Mouse (Mus musculus): ENCODE results near the gene 4933427D14Rik. TPM values are rescaled to one million over a fixed set of nuclear protein-coding genes. Genes with fewer than 3 reads are reported as not detected.

Gene 4933427D14Rik
- polyA plus RNA-seq, 1 experiment from 2014 or later, result 14.5 TPM

GRCm38 (mm10) chr11:72163198-72163597 is 44.1 kb downstream of the 4933427D14Rik start:
- Histone ChIP-seq H3K36me3 (ENCODE audit: control insufficient read depth, insufficient read depth, low read length) (peaks cover 3% of the 10 kb centered on the region; the same call in 1 of the 2 replicates), H3K27me3 (ENCODE audit: control insufficient read depth, insufficient read depth, low read length) (no peaks in the 10 kb centered on the region), H3K4me2 (ENCODE audit: low read depth) (no peak overlapping the region), H3K4me3 (ENCODE audit: low read depth, low read length) (no peak overlapping the region), H3K9me3 (ENCODE audit: control insufficient read depth, low read length) (no peaks in the 10 kb centered on the region), H3K4me1 (ENCODE audit: control insufficient read depth, insufficient read depth, low read length) (no peaks in the 10 kb centered on the region), H3K27ac (ENCODE audit: low read depth, low read length) (no peak overlapping the region), H3K9ac (ENCODE audit: low read length) (no peak overlapping the region)
- DNase-seq (ENCODE audit: low spot score), result no peak
- no peak for ATAC-seq (ENCODE audit: insufficient read depth, low FRiP score, low TSS enrichment)
- 93% methylated on average over 2 of the region's 2 CpGs for WGBS

- H3K36me3 ChIP-seq (ENCODE audit: control insufficient read depth, insufficient read depth, low read length), result peaks cover 7% of the 10 kb centered on the region; the same call in 1 of the 2 replicates
- no peaks in the 10 kb centered on the region for H3K4me1 ChIP-seq (ENCODE audit: control insufficient read depth, insufficient read depth, low read length)
- H3K4me2 ChIP-seq (ENCODE audit: low read depth), result no peak overlapping the region
- no peaks in the 10 kb centered on the region for H3K27me3 ChIP-seq (ENCODE audit: control insufficient read depth, insufficient read depth, low read length)
- H3K4me3 ChIP-seq (ENCODE audit: low read depth, low read length), result no peak overlapping the region
- no peaks in the 10 kb centered on the region for H3K9me3 ChIP-seq (ENCODE audit: control insufficient read depth, low read length)
- DNase-seq (ENCODE audit: low spot score) (no peak), ATAC-seq (ENCODE audit: insufficient read depth, low FRiP score, low TSS enrichment) (no peak)
- H3K9ac ChIP-seq (ENCODE audit: low read length), result no peak overlapping the region
- WGBS, result 86% methylated on average over 2 of the region's 2 CpGs
- no peak overlapping the region for H3K27ac ChIP-seq (ENCODE audit: low read depth, low read length)
Observed at GRCm38 (mm10) chr11:72156624-72157023, 50.6 kb downstream of the 4933427D14Rik start.

GRCm38 (mm10) chr11:72155981-72156428 is 51.3 kb downstream of the 4933427D14Rik start:
- H3K27ac ChIP-seq (ENCODE audit: low read depth, low read length), result no peak overlapping the region
- H3K4me2 ChIP-seq (ENCODE audit: low read depth), result no peak overlapping the region
- H3K36me3 ChIP-seq (ENCODE audit: control insufficient read depth, insufficient read depth, low read length), result peaks cover 7% of the 10 kb centered on the region; the same call in 1 of the 2 replicates
- WGBS, result 88% methylated on average over 4 of the region's 4 CpGs
- no peaks in the 10 kb centered on the region for H3K4me1 ChIP-seq (ENCODE audit: control insufficient read depth, insufficient read depth, low read length)
- ATAC-seq (ENCODE audit: insufficient read depth, low FRiP score, low TSS enrichment) (no peak), DNase-seq (ENCODE audit: low spot score) (no peak)
- no peak overlapping the region for H3K9ac ChIP-seq (ENCODE audit: low read length)
- H3K27me3 ChIP-seq (ENCODE audit: control insufficient read depth, insufficient read depth, low read length), result no peaks in the 10 kb centered on the region
- H3K4me3 ChIP-seq (ENCODE audit: low read depth, low read length), result no peak overlapping the region
- H3K9me3 ChIP-seq (ENCODE audit: control insufficient read depth, low read length), result no peaks in the 10 kb centered on the region

- WGBS, result 86% methylated on average over 11 of the region's 11 CpGs
- DNase-seq (ENCODE audit: low spot score) (no peak), ATAC-seq (ENCODE audit: insufficient read depth, low FRiP score, low TSS enrichment) (no peak)
- Histone ChIP-seq H3K4me3 (ENCODE audit: low read depth, low read length) (no peak overlapping the region), H3K27me3 (ENCODE audit: control insufficient read depth, insufficient read depth, low read length) (no peaks in the 10 kb centered on the region), H3K9ac (ENCODE audit: low read length) (no peak overlapping the region), H3K4me1 (ENCODE audit: control insufficient read depth, insufficient read depth, low read length) (no peaks in the 10 kb centered on the region), H3K27ac (ENCODE audit: low read depth, low read length) (no peak overlapping the region), H3K9me3 (ENCODE audit: control insufficient read depth, low read length) (no peaks in the 10 kb centered on the region), H3K36me3 (ENCODE audit: control insufficient read depth, insufficient read depth, low read length) (peaks cover 7% of the 10 kb centered on the region; the same call in 1 of the 2 replicates), H3K4me2 (ENCODE audit: low read depth) (no peak overlapping the region)
Observed at GRCm38 (mm10) chr11:72155186-72155980, 51.9 kb downstream of the 4933427D14Rik start.

GRCm38 (mm10) chr11:72153122-72153862 is 54.0 kb downstream of the 4933427D14Rik start:
- Histone ChIP-seq H3K27me3 (ENCODE audit: control insufficient read depth, insufficient read depth, low read length) (no peaks in the 10 kb centered on the region), H3K4me1 (ENCODE audit: control insufficient read depth, insufficient read depth, low read length) (peaks cover 2% of the 10 kb centered on the region; the same call in 1 of the 2 replicates), H3K27ac (ENCODE audit: low read depth, low read length) (no peak overlapping the region), H3K4me3 (ENCODE audit: low read depth, low read length) (no peak overlapping the region), H3K4me2 (ENCODE audit: low read depth) (no peak overlapping the region), H3K9me3 (ENCODE audit: control insufficient read depth, low read length) (no peaks in the 10 kb centered on the region), H3K36me3 (ENCODE audit: control insufficient read depth, insufficient read depth, low read length) (peaks cover 4% of the 10 kb centered on the region; the same call in 1 of the 2 replicates), H3K9ac (ENCODE audit: low read length) (no peak overlapping the region)
- ATAC-seq (ENCODE audit: insufficient read depth, low FRiP score, low TSS enrichment) (no peak), DNase-seq (ENCODE audit: low spot score) (no peak)
- WGBS, result 81% methylated on average over 12 of the region's 12 CpGs

- 75% methylated on average over 2 of the region's 2 CpGs for WGBS
- DNase-seq (ENCODE audit: low spot score) (no peak), ATAC-seq (ENCODE audit: insufficient read depth, low FRiP score, low TSS enrichment) (no peak)
- no peak overlapping the region for H3K9ac ChIP-seq (ENCODE audit: low read length)
- peaks cover 6% of the 10 kb centered on the region; the same call in 1 of the 2 replicates for H3K4me1 ChIP-seq (ENCODE audit: control insufficient read depth, insufficient read depth, low read length)
- H3K9me3 ChIP-seq (ENCODE audit: control insufficient read depth, low read length), result no peaks in the 10 kb centered on the region
- H3K27me3 ChIP-seq (ENCODE audit: control insufficient read depth, insufficient read depth, low read length), result no peaks in the 10 kb centered on the region
- H3K4me2 ChIP-seq (ENCODE audit: low read depth), result no peak overlapping the region
- peaks cover 4% of the 10 kb centered on the region; the same call in 1 of the 2 replicates for H3K36me3 ChIP-seq (ENCODE audit: control insufficient read depth, insufficient read depth, low read length)
- no peak overlapping the region for H3K4me3 ChIP-seq (ENCODE audit: low read depth, low read length)
- no peak overlapping the region for H3K27ac ChIP-seq (ENCODE audit: low read depth, low read length)
Observed at GRCm38 (mm10) chr11:72151120-72151519, 56.1 kb downstream of the 4933427D14Rik start.

- ATAC-seq (ENCODE audit: insufficient read depth, low FRiP score, low TSS enrichment) (no peak), DNase-seq (ENCODE audit: low spot score) (no peak)
- Histone ChIP-seq H3K27me3 (ENCODE audit: control insufficient read depth, insufficient read depth, low read length) (no peaks in the 10 kb centered on the region), H3K9me3 (ENCODE audit: control insufficient read depth, low read length) (no peaks in the 10 kb centered on the region), H3K4me3 (ENCODE audit: low read depth, low read length) (no peak overlapping the region), H3K4me1 (ENCODE audit: control insufficient read depth, insufficient read depth, low read length) (peaks cover 6% of the 10 kb centered on the region; the same call in 1 of the 2 replicates), H3K4me2 (ENCODE audit: low read depth) (no peak overlapping the region), H3K36me3 (ENCODE audit: control insufficient read depth, insufficient read depth, low read length) (no peaks in the 10 kb centered on the region), H3K27ac (ENCODE audit: low read depth, low read length) (no peak overlapping the region), H3K9ac (ENCODE audit: low read length) (no peak overlapping the region)
- WGBS, result 26% methylated on average over 3 of the region's 3 CpGs
Observed at GRCm38 (mm10) chr11:72147910-72148309, 59.3 kb downstream of the 4933427D14Rik start.

- Histone ChIP-seq H3K4me2 (ENCODE audit: low read depth) (no peak overlapping the region), H3K9ac (ENCODE audit: low read length) (no peak overlapping the region), H3K4me3 (ENCODE audit: low read depth, low read length) (no peak overlapping the region), H3K27me3 (ENCODE audit: control insufficient read depth, insufficient read depth, low read length) (no peaks in the 10 kb centered on the region), H3K4me1 (ENCODE audit: control insufficient read depth, insufficient read depth, low read length) (peaks cover 6% of the 10 kb centered on the region; the same call in 1 of the 2 replicates), H3K27ac (ENCODE audit: low read depth, low read length) (no peak overlapping the region), H3K9me3 (ENCODE audit: control insufficient read depth, low read length) (no peaks in the 10 kb centered on the region), H3K36me3 (ENCODE audit: control insufficient read depth, insufficient read depth, low read length) (no peaks in the 10 kb centered on the region)
- no peak for DNase-seq (ENCODE audit: low spot score)
- WGBS, result 94% methylated on average over 1 of the region's 1 CpGs
- ATAC-seq (ENCODE audit: insufficient read depth, low FRiP score, low TSS enrichment), result no peak
Observed at GRCm38 (mm10) chr11:72145877-72146248, 61.4 kb downstream of the 4933427D14Rik start.

Measured in neural tube, embryonic 11.5 days (tissue).